Mouse (Mus musculus): Measurements from ENCODE around the gene Wdfy2. TPM values are rescaled to one million over a fixed set of nuclear protein-coding genes. Genes with fewer than 3 reads are reported as not detected.

Gene Wdfy2
- total and polyA plus RNA-seq, 3 experiments = 2.7 to 4.1 TPM; not detected in 1

DNA sequence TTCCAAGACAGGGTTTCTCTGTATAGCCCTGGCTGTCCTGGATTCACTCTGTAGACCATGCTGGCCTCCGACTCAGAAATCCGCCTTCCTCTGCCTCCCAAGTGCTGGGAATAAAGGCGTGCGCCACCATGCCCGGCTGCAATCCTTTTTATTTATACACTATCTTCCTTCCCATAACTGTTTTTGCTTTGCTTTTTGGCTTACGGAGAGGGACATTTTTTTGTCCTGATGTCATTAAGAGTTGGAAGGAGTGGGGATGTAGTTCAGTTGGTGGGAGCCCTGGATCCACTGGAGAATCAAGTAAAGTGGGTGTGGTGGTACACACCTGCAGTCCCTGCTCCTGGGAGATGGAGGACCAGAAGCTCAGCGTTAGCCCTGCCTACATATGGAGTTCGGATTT is 6.7 kb downstream of the Wdfy2 start:
- Histone ChIP-seq H3K36me3 (ENCODE audit: control insufficient read depth in 1 of 2, insufficient read depth in 2 of 2, low read length in 2 of 2) (no peaks in the 10 kb centered on the region), H3K79me2 (ENCODE audit: control insufficient read depth, insufficient read depth, low read length, poor library complexity) (no peaks in the 10 kb centered on the region), H3K27ac (ENCODE audit: control insufficient read depth, low read depth, low read length) (no peak overlapping the region), H3K9me3 (replicated peaks; ENCODE audit: insufficient read depth, low read length) (no peaks in the 10 kb centered on the region), H3K4me3 (ENCODE audit: control insufficient read depth in 1 of 2, insufficient read depth in 1 of 2, low read depth in 2 of 2, low read length in 2 of 2) (no peak overlapping the region), H3K4me1 (ENCODE audit: control insufficient read depth in 1 of 2, insufficient read depth in 2 of 2, low read length in 2 of 2) (no peaks in the 10 kb centered on the region), H3K27me3 (ENCODE audit: control insufficient read depth in 1 of 2, insufficient read depth in 2 of 2, low read length in 2 of 2) (no peaks in the 10 kb centered on the region), H3K9ac (ENCODE audit: control insufficient read depth, low read depth, low read length, poor library complexity, severe bottlenecking) (no peak overlapping the region)
- DNase-seq (ENCODE audit: low read depth, low spot score) = no peak
- TF ChIP-seq GABPA (IDR thresholded peaks at IDR 0.05; ENCODE audit: low read depth, low read length) (no peak), TAL1 (IDR thresholded peaks at IDR 0.05; ENCODE audit: low read length) (no peak), MEF2A (IDR thresholded peaks at IDR 0.05; ENCODE audit: extremely low read depth, insufficient replicate concordance, low read depth, low read length, poor library complexity, severe bottlenecking) (no peak), POLR2A (IDR thresholded peaks at IDR 0.05; ENCODE audit: control insufficient read depth in 1 of 2, insufficient read depth in 1 of 2, low read depth in 1 of 2, low read length in 2 of 2, poor library complexity in 1 of 2) (no peak), POLR2AphosphoS2 (IDR thresholded peaks at IDR 0.05; ENCODE audit: low read length) (no peak), TCF12 (IDR thresholded peaks at IDR 0.05; ENCODE audit: low read depth, low read length) (no peak), RAD21 (IDR thresholded peaks at IDR 0.05; ENCODE audit: low read depth, low read length) (no peak), E2F4 (IDR thresholded peaks at IDR 0.05; ENCODE audit: borderline replicate concordance, low read depth, low read length) (no peak), ZKSCAN1 (IDR thresholded peaks at IDR 0.05; ENCODE audit: low read depth, low read length) (no peak), TBP (IDR thresholded peaks at IDR 0.05; ENCODE audit: low read depth, low read length) (no peak), MAFK (IDR thresholded peaks at IDR 0.05; ENCODE audit: borderline replicate concordance, low read depth, low read length) (no peak), HCFC1 (IDR thresholded peaks at IDR 0.05; ENCODE audit: low read depth, low read length) (no peak), BHLHE40 (IDR thresholded peaks at IDR 0.05; ENCODE audit: borderline replicate concordance, low read depth, low read length) (no peak), ETS1 (IDR thresholded peaks at IDR 0.05; ENCODE audit: low read depth, low read length) (no peak), NELFE (IDR thresholded peaks at IDR 0.05; ENCODE audit: low read depth, low read length) (no peak), CHD1 (IDR thresholded peaks at IDR 0.05; ENCODE audit: low read depth, low read length) (no peak), GATA1 (IDR thresholded peaks at IDR 0.05; ENCODE audit: low read depth, low read length) (no peak), MAX (IDR thresholded peaks at IDR 0.05; ENCODE audit: low read length) (no peak), CTCF (IDR thresholded peaks at IDR 0.05 in 2 of 3, conservative IDR thresholded peaks at IDR 0.05 in 1 of 3; ENCODE audit: control insufficient read depth in 1 of 3, insufficient read depth in 1 of 3, low read depth in 2 of 3, low read length in 3 of 3, poor library complexity in 1 of 3, severe bottlenecking in 1 of 3) (no peak), ELF1 (IDR thresholded peaks at IDR 0.05; ENCODE audit: low read depth, low read length) (no peak)

DNA sequence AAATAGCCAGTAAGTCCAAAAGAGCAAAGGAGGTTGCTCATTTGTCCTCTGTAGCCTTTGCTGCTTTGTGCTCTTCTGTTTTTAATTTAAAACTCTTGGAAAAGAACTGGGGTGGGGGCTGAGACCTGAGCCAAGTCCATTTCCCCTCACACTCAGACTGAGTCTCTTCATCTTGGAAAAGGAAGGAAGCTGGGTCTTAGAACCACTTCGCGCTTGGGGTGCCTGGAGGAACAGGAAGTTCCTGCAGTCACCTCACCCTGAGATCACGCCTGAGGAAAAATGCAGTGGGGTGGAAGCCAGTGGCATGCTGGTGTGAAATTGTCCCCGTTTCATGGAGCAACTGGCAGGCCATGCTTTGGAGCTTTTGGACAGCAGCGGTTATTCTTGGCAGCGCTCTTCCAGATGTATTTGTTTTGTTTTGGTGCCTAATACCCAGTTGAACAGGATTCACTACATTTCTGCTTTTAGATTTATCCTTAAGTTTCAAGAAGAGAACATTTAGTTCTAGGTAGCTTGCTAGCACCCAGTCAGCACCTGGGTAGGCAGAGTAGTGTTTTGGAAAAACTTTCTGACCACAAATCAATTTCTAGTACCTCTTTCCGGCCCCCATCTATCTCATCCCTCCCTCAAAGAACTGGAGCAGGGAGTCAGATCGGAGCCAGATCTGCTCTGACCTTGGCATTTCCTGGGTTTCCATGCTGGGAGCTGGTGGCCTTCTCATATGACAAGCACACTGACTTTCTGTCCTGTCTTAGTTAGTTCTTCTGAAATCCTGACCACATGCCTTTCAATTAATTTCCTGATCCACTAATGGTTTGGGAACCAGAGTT is 7.7 kb downstream of the Wdfy2 start:
- TF ChIP-seq POLR2A (IDR thresholded peaks at IDR 0.05; ENCODE audit: control insufficient read depth in 1 of 2, insufficient read depth in 1 of 2, low read depth in 1 of 2, low read length in 2 of 2, poor library complexity in 1 of 2) (no peak), MAFK (IDR thresholded peaks at IDR 0.05; ENCODE audit: borderline replicate concordance, low read depth, low read length) (no peak), BHLHE40 (IDR thresholded peaks at IDR 0.05; ENCODE audit: borderline replicate concordance, low read depth, low read length) (no peak), RAD21 (IDR thresholded peaks at IDR 0.05; ENCODE audit: low read depth, low read length) (no peak), CHD2 (IDR thresholded peaks at IDR 0.05; ENCODE audit: low read length) (no peak), MAZ (IDR thresholded peaks at IDR 0.05; ENCODE audit: low read depth, low read length) (no peak), EP300 (IDR thresholded peaks at IDR 0.05; ENCODE audit: low read depth in 1 of 2, low read length in 2 of 2) (no peak), USF2 (IDR thresholded peaks at IDR 0.05; ENCODE audit: borderline replicate concordance in 1 of 2, insufficient read depth in 1 of 2, low read depth in 1 of 2, low read length in 2 of 2) (no peak), JUND (IDR thresholded peaks at IDR 0.05; ENCODE audit: low read depth, low read length) (no peak), ZMIZ1 (IDR thresholded peaks at IDR 0.05; ENCODE audit: low read depth, low read length) (no peak), HCFC1 (IDR thresholded peaks at IDR 0.05; ENCODE audit: low read depth, low read length) (no peak), MYC (IDR thresholded peaks at IDR 0.05; ENCODE audit: low read depth, low read length) (no peak)
- Histone ChIP-seq H3K27ac (ENCODE audit: control insufficient read depth, low read depth, low read length) (no peak overlapping the region), H3K27me3 (ENCODE audit: control insufficient read depth in 1 of 2, insufficient read depth in 2 of 2, low read length in 2 of 2) (no peaks in the 10 kb centered on the region), H3K9ac (ENCODE audit: control insufficient read depth, low read depth, low read length, poor library complexity, severe bottlenecking) (no peak overlapping the region), H3K4me3 (ENCODE audit: control insufficient read depth in 1 of 2, insufficient read depth in 1 of 2, low read depth in 2 of 2, low read length in 2 of 2) (no peak overlapping the region), H3K4me1 (ENCODE audit: control insufficient read depth in 1 of 2, insufficient read depth in 2 of 2, low read length in 2 of 2) (no peaks in the 10 kb centered on the region), H3K36me3 (ENCODE audit: control insufficient read depth in 1 of 2, insufficient read depth in 2 of 2, low read length in 2 of 2) (no peaks in the 10 kb centered on the region), H3K9me3 (replicated peaks; ENCODE audit: insufficient read depth, low read length) (no peaks in the 10 kb centered on the region), H3K79me2 (ENCODE audit: control insufficient read depth, insufficient read depth, low read length, poor library complexity) (no peaks in the 10 kb centered on the region)
- DNase-seq (ENCODE audit: low read depth, low spot score) = no peak

Measured in MEL (cell line).